Mouse (Mus musculus) lung, postnatal 10 days (tissue): ENCODE results near the gene Mmp2.

Experiments used
- DNase-seq: peaks from one replicate; pipeline ENCODE4 v3.0.0; 2021

Mmp2 gene

DNA sequence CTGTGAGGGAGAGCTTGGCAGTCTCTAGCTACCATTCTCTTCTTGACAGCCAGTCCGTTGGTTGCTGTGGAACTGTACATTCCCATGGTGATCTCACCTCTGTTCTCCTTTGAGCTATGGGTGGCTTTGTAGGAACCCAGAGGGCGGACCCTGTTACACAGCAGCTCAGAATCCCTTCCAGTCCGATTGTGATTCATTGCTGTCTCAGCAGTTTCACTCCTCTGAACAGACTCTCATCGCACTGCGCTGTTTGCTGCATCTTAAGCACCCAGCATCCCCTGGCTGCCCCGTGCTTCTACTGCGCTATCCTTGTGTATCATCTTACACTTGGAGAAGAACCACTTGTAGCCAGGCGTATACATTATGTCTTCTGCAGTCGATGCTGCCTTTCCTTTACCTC lies 72.5 kb downstream of the Mmp2 start:
- DNase-seq: no peak

DNA sequence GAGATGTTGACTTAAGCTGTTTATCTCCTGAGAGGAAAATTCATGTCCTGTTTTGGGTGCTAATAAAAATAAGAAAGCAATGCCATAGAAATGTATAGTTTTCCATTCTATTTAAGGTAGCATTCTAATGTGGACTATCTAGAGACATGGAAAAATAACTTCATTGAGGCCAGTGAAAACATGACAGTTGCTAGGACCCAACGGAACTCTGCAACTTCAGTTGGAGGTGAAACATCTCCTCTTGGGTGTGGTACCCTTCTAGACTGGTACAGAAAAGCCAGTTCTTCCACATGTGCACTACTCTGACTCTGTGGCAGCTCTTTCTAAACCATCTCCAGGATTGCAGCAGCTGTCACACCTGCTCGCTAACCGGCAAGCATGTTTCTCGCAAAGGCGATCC lies 74.0 kb downstream of the Mmp2 start, which contains the start of gene Capns2:
TSS of gene Capns2 (plus strand) at position 301 of the 400 bp plus-strand sequence.
- DNase-seq: no peak

DNA sequence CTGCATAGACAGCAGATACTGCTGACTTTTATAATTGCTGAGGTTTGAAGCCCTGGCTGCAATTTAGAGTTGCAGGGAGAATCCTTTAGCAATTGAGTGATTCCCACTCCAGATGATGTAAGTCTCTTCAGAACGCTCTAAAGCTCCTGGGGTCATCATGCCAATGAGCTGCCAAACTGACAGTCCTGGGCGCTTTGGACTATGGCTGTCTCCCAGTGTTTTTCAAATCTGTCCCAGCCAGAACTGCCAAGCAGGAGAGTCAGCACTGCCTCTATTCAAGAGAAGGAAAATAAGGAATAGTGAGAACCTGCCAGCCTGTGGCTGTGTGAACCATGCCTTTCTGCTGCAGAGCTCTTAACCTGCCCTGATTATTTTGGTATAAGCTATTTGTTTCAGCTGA lies 75.9 kb downstream of the Mmp2 start:
- DNase-seq: no peak
